Mouse (Mus musculus): ENCODE data around the gene Stk25. TPM values are rescaled to one million over a fixed set of nuclear protein-coding genes. Genes with fewer than 3 reads are reported as not detected.

The Stk25 gene
- polyA plus RNA-seq, 1 experiment, result 71.0 TPM

DNA sequence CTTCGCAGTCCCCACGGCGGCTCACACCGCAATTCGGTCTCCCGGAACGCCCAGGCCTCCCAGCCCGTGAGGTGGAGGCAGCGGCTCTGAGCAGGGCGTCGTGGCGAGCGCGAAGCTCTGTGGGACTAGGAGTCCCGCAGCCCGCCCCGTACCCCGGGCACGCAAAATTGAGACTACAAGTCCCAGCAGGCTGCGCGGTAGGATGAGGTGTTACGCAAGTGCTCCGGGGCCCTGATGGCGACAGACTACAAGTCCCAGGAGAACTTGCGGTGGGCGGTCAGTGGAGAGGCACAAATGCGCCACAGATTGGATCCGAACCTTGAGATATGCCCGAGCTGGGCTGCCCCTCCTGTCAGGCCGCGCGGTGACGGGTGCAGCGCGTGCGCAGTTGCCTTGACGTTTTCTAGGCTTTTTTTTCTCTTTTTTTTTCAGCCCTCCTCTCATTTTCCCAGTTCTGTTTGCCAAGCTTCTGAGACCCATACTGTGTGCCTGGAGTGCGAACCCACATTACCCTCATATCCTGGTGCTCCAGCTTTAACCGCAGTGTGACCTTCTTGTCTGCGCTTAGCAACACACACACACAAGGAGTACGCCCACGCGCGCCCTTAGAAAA is 22.8 kb downstream of the Stk25 start:
- H3K4me3 ChIP-seq (replicated peaks; ENCODE audit: control insufficient read depth, low read depth, low read length), result peak overlapping the region; percentile 70
- no peak for TF ChIP-seq CTCF (IDR thresholded peaks at IDR 0.05; ENCODE audit: control insufficient read depth, insufficient read depth, low read length)
- peak; percentile 61; the same call in 1 of the 2 replicates for TF ChIP-seq POLR2A (IDR thresholded peaks at IDR 0.05; ENCODE audit: borderline replicate concordance, control insufficient read depth, low read depth, low read length)
- peaks cover 1% of the 10 kb centered on the region; the same call in 1 of the 2 replicates for H3K4me1 ChIP-seq (ENCODE audit: control insufficient read depth, insufficient read depth, low read length)
- WGBS, result 1% methylated on average over 44 of the region's 44 CpGs
- peak overlapping the region; percentile 82 for H3K27ac ChIP-seq (ENCODE audit: control insufficient read depth, insufficient read depth, low read depth, low read length, poor library complexity)

DNA sequence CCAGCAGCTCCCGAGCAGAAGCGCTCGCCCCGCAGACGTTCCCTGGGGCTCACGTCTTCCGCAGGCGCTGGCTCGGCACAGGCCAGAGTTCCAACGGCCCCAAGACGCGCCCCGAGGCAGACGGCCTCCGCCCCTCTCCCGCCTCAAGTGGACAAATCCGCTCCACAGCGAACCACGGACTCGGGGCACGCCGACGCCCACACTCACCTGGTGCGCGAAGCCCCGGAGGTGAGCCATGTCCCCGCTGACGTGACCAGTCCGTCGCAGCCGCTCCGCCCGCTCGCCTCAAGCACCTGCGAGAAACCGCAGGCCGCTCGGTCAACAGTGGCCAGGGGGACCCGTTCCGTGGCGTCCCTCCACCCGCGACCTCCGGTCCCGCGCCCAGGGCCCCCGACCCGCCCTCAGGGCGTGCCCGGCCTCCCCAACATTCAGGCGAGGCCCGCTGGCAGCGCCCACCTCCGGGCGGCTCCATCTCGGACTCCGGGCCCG is 23.3 kb downstream of the Stk25 start:
- peak overlapping the region; percentile 70 for H3K4me3 ChIP-seq (replicated peaks; ENCODE audit: control insufficient read depth, low read depth, low read length)
- under 1% methylated on average over 58 of the region's 58 CpGs for WGBS
- no peak for TF ChIP-seq POLR2A (IDR thresholded peaks at IDR 0.05; ENCODE audit: borderline replicate concordance, control insufficient read depth, low read depth, low read length)
- no peak for TF ChIP-seq CTCF (IDR thresholded peaks at IDR 0.05; ENCODE audit: control insufficient read depth, insufficient read depth, low read length)
- H3K27ac ChIP-seq (ENCODE audit: control insufficient read depth, insufficient read depth, low read depth, low read length, poor library complexity), result peak overlapping the region; percentile 82
- H3K4me1 ChIP-seq (ENCODE audit: control insufficient read depth, insufficient read depth, low read length), result peaks cover 1% of the 10 kb centered on the region; the same call in 1 of the 2 replicates

DNA sequence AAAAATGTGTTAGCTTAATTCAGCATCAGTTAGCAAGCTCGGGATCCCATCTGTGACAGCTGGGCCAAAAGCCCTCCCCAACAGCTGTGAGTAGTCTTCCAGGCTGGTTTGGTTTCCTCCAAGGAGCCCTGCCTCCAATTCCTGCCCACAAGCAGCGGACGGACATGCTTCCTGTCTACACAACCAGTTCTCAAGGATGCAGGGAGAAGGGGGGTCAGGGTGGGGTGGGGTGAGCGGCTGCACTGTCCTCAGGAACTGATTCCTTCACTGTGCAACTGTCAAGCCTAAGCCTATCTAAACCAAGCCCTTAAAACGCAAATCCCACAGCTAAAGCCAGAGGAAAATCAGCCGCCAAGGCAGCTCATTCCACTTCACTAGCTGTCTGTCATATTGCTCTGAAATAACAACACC is 24.0 kb downstream of the Stk25 start:
- Histone ChIP-seq H3K4me3 (replicated peaks; ENCODE audit: control insufficient read depth, low read depth, low read length) (peak overlapping the region; percentile 70), H3K4me1 (ENCODE audit: control insufficient read depth, insufficient read depth, low read length) (peaks cover 1% of the 10 kb centered on the region; the same call in 1 of the 2 replicates), H3K27ac (ENCODE audit: control insufficient read depth, insufficient read depth, low read depth, low read length, poor library complexity) (peak overlapping the region; percentile 82)
- WGBS, result 10% methylated on average over 6 of the region's 6 CpGs
- TF ChIP-seq CTCF (IDR thresholded peaks at IDR 0.05; ENCODE audit: control insufficient read depth, insufficient read depth, low read length) (no peak), POLR2A (IDR thresholded peaks at IDR 0.05; ENCODE audit: borderline replicate concordance, control insufficient read depth, low read depth, low read length) (no peak)

DNA sequence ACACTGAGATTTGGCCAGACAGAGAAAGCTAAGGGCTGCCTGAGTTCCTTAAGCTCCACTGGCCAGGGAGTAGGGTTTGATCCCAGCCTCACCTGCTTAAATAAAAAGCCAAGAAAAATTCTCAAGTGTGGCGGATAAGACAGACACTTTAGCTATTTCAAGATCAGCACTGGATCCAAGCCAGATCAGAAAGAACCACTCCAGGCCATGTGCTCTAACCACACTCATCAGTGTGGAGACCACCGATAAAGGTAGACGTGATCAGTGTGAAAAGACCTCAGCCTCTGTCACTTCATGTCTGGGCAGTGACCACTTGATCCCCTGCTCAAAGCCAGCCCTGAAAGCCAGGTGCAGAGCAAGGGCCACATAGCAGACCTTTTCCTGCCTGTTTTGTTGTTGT is 25.7 kb downstream of the Stk25 start:
- no peak for TF ChIP-seq POLR2A (IDR thresholded peaks at IDR 0.05; ENCODE audit: borderline replicate concordance, control insufficient read depth, low read depth, low read length)
- no peak for TF ChIP-seq CTCF (IDR thresholded peaks at IDR 0.05; ENCODE audit: control insufficient read depth, insufficient read depth, low read length)
- H3K27ac ChIP-seq (ENCODE audit: control insufficient read depth, insufficient read depth, low read depth, low read length, poor library complexity), result no peak overlapping the region
- 56% methylated on average over 3 of the region's 3 CpGs for WGBS
- peaks cover 1% of the 10 kb centered on the region; the same call in 1 of the 2 replicates for H3K4me1 ChIP-seq (ENCODE audit: control insufficient read depth, insufficient read depth, low read length)
- H3K4me3 ChIP-seq (replicated peaks; ENCODE audit: control insufficient read depth, low read depth, low read length), result no peak overlapping the region

DNA sequence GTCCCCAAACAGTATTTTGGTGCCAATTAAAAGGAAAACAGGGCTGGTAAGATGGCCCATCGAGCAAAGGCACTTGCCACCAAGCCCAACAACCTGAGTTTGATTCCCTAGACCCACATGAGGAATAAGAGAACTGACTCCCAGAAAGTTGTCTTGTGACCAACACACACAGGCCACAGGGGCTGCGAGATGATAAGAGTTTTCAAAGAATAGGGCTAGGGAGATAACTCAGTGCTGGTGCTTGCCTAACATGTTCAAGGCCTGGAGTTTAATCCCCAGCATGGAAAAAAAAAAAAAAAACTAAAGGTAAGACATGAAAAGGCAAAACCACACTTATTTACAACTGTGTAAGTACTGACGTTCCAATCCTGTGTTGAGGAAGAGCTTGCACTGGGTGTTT is 27.7 kb downstream of the Stk25 start:
- 69% methylated on average over 3 of the region's 3 CpGs for WGBS
- TF ChIP-seq CTCF (IDR thresholded peaks at IDR 0.05; ENCODE audit: control insufficient read depth, insufficient read depth, low read length), result no peak
- no peak for TF ChIP-seq POLR2A (IDR thresholded peaks at IDR 0.05; ENCODE audit: borderline replicate concordance, control insufficient read depth, low read depth, low read length)
- H3K4me3 ChIP-seq (replicated peaks; ENCODE audit: control insufficient read depth, low read depth, low read length), result no peak overlapping the region
- peaks cover 1% of the 10 kb centered on the region; the same call in 1 of the 2 replicates for H3K4me1 ChIP-seq (ENCODE audit: control insufficient read depth, insufficient read depth, low read length)
- H3K27ac ChIP-seq (ENCODE audit: control insufficient read depth, insufficient read depth, low read depth, low read length, poor library complexity), result no peak overlapping the region

DNA sequence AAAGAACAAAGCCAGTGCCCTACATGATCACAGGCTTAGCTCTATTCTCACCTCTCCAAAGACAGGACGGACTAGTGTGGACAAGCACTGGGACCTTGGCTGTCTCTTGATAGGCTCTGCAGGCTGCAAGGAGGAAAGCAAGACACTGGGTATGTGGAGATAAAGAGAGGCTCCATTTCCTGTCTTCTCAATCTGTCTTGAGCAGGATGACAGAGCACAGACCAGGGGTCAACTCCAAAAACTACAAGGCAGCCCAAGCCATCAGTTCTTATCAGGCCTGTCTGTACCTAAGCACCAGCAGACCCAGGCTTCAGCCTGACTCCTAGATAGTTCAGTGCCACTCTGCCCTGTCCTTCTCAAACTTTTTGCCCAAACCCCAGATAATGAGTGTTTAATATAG is 34.0 kb downstream of the Stk25 start:
- TF ChIP-seq CTCF (IDR thresholded peaks at IDR 0.05; ENCODE audit: control insufficient read depth, insufficient read depth, low read length), result no peak
- no peak for TF ChIP-seq POLR2A (IDR thresholded peaks at IDR 0.05; ENCODE audit: borderline replicate concordance, control insufficient read depth, low read depth, low read length)
- WGBS, result 54% methylated on average over 1 of the region's 1 CpGs
- no peak overlapping the region for H3K4me3 ChIP-seq (replicated peaks; ENCODE audit: control insufficient read depth, low read depth, low read length)
- H3K27ac ChIP-seq (ENCODE audit: control insufficient read depth, insufficient read depth, low read depth, low read length, poor library complexity), result no peak overlapping the region
- no peaks in the 10 kb centered on the region for H3K4me1 ChIP-seq (ENCODE audit: control insufficient read depth, insufficient read depth, low read length)

DNA sequence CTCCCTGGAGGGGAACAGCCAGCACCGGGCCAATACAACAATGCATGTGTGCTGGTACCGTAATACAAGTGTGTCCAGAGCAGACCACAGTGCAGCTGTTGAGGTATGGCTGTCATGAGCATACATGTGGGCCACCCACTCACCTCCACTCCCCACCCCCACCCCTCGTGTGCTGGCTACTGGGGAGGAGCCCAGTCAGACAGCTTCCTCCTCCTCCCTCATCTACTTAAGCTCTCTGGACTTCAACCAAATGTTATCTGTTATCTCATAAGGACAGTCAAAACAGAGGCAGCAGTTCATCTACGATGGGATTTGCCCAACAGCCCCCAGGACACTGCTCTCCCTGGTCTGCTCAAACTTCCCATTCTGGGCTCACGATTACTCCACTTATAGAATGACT is 39.5 kb downstream of the Stk25 start:
- TF ChIP-seq CTCF (IDR thresholded peaks at IDR 0.05; ENCODE audit: control insufficient read depth, insufficient read depth, low read length) (no peak), POLR2A (IDR thresholded peaks at IDR 0.05; ENCODE audit: borderline replicate concordance, control insufficient read depth, low read depth, low read length) (no peak)
- WGBS, result 44% methylated on average over 5 of the region's 5 CpGs
- H3K4me3 ChIP-seq (replicated peaks; ENCODE audit: control insufficient read depth, low read depth, low read length), result no peak overlapping the region
- no peak overlapping the region for H3K27ac ChIP-seq (ENCODE audit: control insufficient read depth, insufficient read depth, low read depth, low read length, poor library complexity)
- no peaks in the 10 kb centered on the region for H3K4me1 ChIP-seq (ENCODE audit: control insufficient read depth, insufficient read depth, low read length)

DNA sequence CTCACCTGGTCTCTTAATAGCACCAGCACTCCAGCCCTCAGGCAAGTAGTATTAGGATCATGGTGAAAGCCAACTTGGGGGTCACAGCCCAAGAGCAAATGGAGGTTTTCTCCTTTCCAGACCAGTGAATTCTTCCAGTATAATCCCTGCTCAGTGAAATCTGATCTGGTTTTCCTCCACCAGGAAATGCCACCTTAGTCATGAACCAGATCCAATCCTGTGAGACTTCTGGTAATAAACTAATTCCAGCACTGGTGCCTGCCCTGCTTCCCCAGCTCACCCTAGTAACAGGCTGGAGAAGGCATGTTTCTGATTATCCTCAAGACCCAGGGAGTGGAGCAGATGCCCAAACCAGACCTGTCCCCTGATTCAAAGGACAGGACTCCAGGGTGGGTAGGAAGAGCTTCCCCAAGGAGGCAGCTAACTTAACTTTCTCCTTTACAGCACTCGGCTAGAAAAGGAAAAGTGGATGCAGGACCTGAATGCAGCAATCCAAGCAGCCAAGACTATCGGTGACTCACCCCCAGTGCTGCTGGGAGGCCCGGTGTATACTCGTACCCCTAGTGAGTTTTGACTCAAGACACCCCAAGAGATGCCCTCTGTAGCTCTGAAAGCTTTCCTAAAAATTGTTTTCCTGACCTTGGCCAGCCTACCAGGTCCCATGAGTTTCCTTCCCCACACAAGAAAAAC is 40.3 kb downstream of the Stk25 start:
- Histone ChIP-seq H3K4me1 (ENCODE audit: control insufficient read depth, insufficient read depth, low read length) (no peaks in the 10 kb centered on the region), H3K27ac (ENCODE audit: control insufficient read depth, insufficient read depth, low read depth, low read length, poor library complexity) (no peak overlapping the region), H3K4me3 (replicated peaks; ENCODE audit: control insufficient read depth, low read depth, low read length) (no peak overlapping the region)
- no peak for TF ChIP-seq CTCF (IDR thresholded peaks at IDR 0.05; ENCODE audit: control insufficient read depth, insufficient read depth, low read length)
- TF ChIP-seq POLR2A (IDR thresholded peaks at IDR 0.05; ENCODE audit: borderline replicate concordance, control insufficient read depth, low read depth, low read length), result no peak
- WGBS, result 81% methylated on average over 4 of the region's 4 CpGs
